Mouse (Mus musculus) urinary bladder, postnatal 10 days (tissue): ENCODE measurements around the gene Mpdu1.
"Not testable (repeated sequence)": the region's sequence is repeated elsewhere in the genome, so short reads cannot be mapped to it uniquely, and the experiment has no call there.

Source experiments
- DNase-seq: peaks from one replicate; pipeline ENCODE4 v3.0.0; 2022; ENCODE audit warnings: low spot score

Gene Mpdu1

DNA sequence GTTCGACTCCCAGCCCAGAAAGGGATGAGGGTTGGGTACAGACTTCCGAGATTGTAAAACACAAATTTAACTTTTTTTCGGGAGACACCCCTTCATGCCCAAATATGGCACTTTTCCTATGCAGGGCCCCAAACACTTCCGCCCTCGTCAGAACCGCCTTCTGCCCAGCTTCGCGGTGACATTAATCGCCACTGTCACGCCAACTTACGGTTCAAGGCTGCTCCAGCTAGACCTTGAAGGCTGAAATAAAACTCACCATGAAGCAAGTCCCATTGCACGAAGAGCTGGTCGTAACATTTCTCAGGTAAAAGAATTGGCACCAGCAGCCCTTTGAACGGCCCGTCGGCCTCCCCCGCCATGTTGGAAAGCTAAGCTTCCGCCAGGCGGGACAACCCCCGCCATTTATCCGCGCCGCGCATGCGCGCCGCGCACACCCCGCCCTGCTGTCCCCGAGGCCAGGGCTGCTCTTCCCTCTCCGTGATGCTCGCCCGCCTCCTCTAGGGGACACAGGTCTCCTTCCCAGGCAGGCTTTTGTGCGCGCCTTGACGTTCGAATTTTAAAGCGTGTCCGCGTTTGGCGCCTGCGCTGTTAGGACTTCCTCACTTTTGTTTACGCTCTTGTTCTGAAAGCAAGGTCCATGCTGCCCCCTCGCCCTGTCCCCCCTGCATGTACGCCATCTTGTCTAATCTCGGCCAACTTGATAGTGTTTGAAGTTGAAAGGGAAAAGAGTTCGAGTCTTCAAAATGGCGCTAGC is at the start of gene Mpdu1:
Mpdu1 (minus strand) TSS at position 430 of the 754 bp plus-strand sequence.
- peak; percentile 77 for DNase-seq

- DNase-seq: no peak
Measured at GRCm38 (mm10) chr11:69711082-69711481, 48.6 kb upstream of the Mpdu1 start.

- DNase-seq: no peak
Measured at GRCm38 (mm10) chr11:69710470-69710869, 48.0 kb upstream of the Mpdu1 start.

GRCm38 (mm10) chr11:69709554-69710446 is 47.4 kb upstream of the Mpdu1 start:
- no peak for DNase-seq

DNA sequence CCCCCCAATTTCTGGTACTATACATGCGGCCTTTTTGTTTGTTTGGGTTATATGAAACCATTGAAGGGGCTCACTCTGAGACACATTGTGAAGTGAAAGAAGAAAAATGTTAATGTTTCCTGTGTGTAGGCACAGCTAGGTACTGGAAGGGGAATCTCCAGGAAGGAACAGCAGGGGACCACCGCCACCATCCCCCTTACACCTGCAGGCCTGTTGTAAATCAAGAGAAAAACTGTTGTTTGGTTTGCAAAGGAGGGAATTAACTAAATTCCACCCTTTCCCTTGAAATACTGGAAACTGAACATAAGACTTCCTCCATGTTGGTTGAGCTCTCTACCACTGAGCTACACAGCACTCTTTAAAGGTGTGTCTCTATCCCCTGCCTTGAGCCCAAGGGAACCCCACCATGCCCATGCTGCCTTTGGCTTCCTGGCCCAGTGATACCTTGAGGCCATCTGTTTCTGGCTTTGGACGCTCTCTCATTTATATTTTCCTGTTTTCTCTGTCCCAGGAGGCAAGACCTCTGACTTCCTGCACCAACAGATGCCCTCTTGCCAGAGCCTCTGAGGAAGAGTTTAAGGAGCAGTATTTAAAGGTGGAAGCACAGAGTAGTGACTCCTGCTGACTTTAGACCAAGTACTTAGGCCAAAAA is 46.3 kb upstream of the Mpdu1 start:
- no peak for DNase-seq

GRCm38 (mm10) chr11:69707873-69708381 is 45.5 kb upstream of the Mpdu1 start:
- DNase-seq: no peak

GRCm38 (mm10) chr11:69707480-69707847 is 45.0 kb upstream of the Mpdu1 start:
- no peak for DNase-seq

GRCm38 (mm10) chr11:69706775-69707479 is 44.5 kb upstream of the Mpdu1 start:
- no peak for DNase-seq

DNA sequence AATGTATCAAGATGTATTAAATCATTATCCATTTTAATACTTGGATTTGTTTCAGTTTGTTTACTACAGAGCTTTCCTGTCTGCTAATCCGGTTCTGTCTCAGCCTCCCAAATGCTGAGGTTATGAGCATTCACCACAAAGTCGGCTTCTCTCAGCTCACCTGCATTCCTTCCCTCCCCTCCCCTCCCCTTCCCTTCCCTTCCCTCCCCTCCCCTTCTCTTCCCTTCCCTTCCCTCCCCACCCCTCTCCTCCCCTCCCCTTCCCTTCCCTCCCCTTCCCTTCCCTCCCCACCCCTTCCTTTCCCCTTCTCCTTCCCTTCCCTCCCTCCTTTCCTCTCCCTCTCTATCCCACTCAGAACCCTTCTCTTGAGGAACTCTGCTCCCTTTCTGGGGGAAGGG is 42.2 kb upstream of the Mpdu1 start:
- DNase-seq: no peak

DNA sequence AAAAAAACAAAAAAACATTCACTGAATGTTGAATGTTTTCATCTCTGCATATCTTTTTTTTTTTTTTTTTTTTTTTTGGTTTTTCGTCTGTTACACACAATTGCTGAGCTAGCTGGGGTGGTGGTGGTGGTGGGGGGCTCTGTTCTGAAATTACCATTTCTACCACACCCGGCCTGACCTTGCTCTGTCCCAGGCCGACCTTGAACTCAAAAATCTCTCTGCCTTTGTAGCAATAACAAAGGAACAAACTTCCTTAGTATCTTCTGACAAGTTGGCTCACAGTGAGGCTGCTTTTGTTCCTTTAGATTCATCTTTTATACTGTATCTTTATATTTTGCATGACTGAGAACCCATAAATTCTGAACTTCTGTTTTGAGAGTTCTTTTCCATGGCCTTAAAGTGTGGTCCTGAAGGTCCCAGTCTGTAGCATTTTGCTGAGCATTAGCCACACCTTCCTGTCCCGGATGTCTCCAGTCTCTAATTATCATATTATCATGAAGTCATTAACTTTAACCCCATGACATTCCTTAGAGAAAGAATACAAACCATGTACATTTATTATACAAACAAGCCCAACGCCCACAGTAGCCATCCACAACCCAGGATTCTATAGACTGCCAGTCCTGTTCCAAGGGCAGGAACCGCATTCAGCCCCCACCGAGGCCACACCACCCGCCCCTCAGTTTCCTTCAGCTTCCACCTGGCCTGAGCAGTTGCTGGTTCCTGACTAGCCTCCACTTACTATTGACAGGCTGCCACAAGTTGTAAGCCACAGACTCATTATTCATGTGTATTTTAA is 41.6 kb upstream of the Mpdu1 start:
- no peak for DNase-seq

GRCm38 (mm10) chr11:69703381-69703780 is 40.9 kb upstream of the Mpdu1 start:
- not testable (repeated sequence) for DNase-seq

DNA sequence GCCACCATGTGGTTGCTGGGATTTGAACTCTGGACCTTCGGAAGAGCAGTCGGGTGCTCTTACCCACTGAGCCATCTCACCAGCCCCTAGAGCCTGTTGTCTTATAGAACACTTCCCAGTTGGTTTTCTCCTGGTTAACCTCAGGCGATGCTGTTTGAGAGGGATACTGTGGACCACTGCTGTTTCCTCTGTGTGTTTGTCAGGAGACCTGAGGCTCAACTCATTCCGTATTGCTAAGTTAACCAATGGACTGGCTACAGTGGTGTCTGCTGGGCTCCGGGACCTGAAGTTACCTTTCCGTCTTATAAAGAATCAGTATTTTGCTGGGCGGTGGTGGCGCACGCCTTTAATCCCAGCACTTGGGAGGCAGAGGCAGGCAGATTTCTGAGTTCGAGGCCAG is 40.4 kb upstream of the Mpdu1 start:
- DNase-seq: not testable (repeated sequence)

GRCm38 (mm10) chr11:69699595-69699994 is 37.2 kb upstream of the Mpdu1 start:
- no peak for DNase-seq

- DNase-seq: no peak
Measured at GRCm38 (mm10) chr11:69698574-69698973, 36.1 kb upstream of the Mpdu1 start.

GRCm38 (mm10) chr11:69697396-69697795 is 35.0 kb upstream of the Mpdu1 start:
- no peak for DNase-seq

GRCm38 (mm10) chr11:69695361-69696181 is 33.1 kb upstream of the Mpdu1 start, which contains the start of the genes Tnfsf12 and Tnfsfm13:
Tnfsf12 (minus strand) TSS chr11:69695849.
Tnfsfm13 (minus strand) TSS chr11:69696098.
- DNase-seq: no peak

- no peak for DNase-seq
Measured at GRCm38 (mm10) chr11:69695046-69695360, 32.6 kb upstream of the Mpdu1 start.

DNA sequence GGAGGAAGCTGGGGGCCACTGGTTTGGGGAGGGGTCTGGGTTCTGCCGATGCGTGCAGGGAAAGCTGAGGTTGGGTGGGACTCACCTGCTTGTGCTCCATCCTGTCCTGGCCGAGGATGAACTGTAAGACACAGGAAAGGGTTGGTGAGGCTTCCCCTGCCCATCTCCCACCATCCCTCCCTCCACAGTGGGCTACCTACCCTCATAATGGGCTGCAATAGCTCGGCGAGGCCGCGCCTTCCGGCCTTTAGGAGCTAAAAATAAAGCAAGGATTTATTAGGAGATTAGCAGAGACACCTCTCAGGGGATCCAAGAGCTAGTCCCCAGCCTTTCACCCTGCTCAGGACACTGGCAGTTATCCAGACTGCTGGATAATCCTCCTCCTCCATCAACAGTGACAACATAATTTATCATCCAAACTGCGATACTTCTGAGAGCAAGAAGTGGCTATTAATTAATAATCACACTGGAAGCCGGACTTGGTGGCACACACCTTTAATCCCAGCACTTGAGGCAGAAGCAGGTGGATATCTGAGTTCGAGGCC is 31.1 kb upstream of the Mpdu1 start:
- DNase-seq: no peak

DNA sequence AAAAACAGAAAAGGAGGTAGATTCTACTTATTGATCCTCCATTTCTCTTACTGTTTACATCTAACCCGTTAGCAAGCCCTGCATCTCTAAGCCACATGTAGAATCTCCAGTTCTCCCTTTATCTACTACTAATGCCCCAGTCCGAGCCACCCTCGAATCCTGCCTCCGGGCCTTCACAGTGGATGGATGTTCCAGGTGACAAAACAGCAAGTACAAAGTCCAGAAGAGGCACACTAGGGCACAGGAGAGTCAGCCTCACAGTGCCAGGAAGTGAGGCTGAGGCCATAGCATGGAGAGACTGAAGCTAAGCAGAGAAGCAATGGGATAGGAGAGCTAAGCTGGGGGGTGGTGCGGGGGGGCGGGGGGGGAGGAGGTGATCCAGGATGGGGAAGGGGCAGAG is 30.4 kb upstream of the Mpdu1 start:
- DNase-seq: no peak
